Mouse (Mus musculus) hindbrain, embryonic 13.5 days (tissue): ENCODE results near the gene Gm13285. TPM values are rescaled to one million over a fixed set of nuclear protein-coding genes. Genes with fewer than 3 reads are reported as not detected.
"Not testable (repeated sequence)": the region's sequence is repeated elsewhere in the genome, so short reads cannot be mapped to it uniquely, and the experiment has no call there.

Experiments used
- ATAC-seq: fragments of 200-750 bp; cut with Nextera tagmentation; 2 replicates; pipeline ENCODE4 v1.8.0; 2017; ENCODE audit warnings: moderate TSS enrichment; ENCODE audit not compliant: low FRiP score
- H3K27ac ChIP-seq: fragments of 300-500 bp; sonication (generic); 2 replicates; pipeline ENCODE4 v1.5.1; 2015; ENCODE audit warnings: inconsistent platforms, mild to moderate bottlenecking, moderate library complexity
- H3K27me3 ChIP-seq: fragments of 300-500 bp; sonication (generic); 2 replicates; pipeline ENCODE4 v1.6.1; 2015; ENCODE audit warnings: mild to moderate bottlenecking, inconsistent platforms
- H3K36me3 ChIP-seq: fragments of 300-500 bp; sonication (generic); 2 replicates; pipeline ENCODE4 v1.6.1; 2015; ENCODE audit warnings: mild to moderate bottlenecking, inconsistent platforms
- H3K4me1 ChIP-seq: fragments of 300-500 bp; sonication (generic); replicated peaks from 2 replicates; pipeline ENCODE4 v1.6.1; 2015; ENCODE audit warnings: inconsistent platforms
- H3K4me2 ChIP-seq: fragments of 300-500 bp; sonication (generic); 2 replicates; pipeline ENCODE4 v1.6.1; 2015; ENCODE audit warnings: inconsistent platforms, mild to moderate bottlenecking, moderate library complexity
- H3K4me3 ChIP-seq: fragments of 300-500 bp; sonication (generic); 2 replicates; pipeline ENCODE4 v1.5.1; 2015; ENCODE audit warnings: mild to moderate bottlenecking, inconsistent platforms
- H3K9ac ChIP-seq: fragments of 300-500 bp; sonication (generic); 2 replicates; pipeline ENCODE4 v1.6.1; 2015; ENCODE audit warnings: mild to moderate bottlenecking, inconsistent platforms
- H3K9me3 ChIP-seq: fragments of 300-500 bp; sonication (generic); 2 replicates; pipeline ENCODE4 v1.6.1; 2016; ENCODE audit warnings: inconsistent platforms
- WGBS: fragments of 180-500 bp; shearing (Covaris S2); methylation state at CpG from one replicate; pipeline ENCODE4 v1.1.7; 2015; 5-methylcytosine and 5-hydroxymethylcytosine counted together
- polyA plus RNA-seq: library from polyadenylated mRNA; unstranded; fragments of >200 nt; fragmentation: Nextera tagmentation; extraction: Ambion mirVana; gene quantifications from 2 replicates; pipeline ENCODE4 v1.2.1, GENCODE M21; 2015

Gene Gm13285
- polyA plus RNA-seq = not detected in 2 replicates

DNA sequence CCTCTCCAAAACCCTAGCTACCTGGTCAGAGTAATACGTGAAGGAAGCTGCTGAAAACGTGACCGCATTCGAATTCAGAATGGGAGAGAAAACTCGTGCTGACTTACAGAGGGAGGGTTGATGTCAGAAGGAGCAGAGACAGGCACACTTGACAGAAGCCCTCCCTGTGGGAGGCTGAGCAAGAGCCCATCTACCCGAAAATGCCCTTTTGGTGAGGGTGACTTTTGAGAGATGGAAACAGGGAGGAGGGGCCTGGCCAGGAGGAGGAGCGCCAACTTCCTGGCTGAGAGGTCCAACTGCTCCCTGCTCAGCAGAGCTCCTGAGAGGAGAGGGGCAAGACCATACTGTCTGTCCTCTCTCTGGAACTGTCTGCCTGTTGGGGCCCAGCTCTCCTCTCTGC is at the start of gene Gm13285:
Gene Gm13285, plus strand, starts transcription at position 301 of the 400 bp plus-strand sequence.
- H3K27me3 ChIP-seq, H3K27ac ChIP-seq, H3K36me3 ChIP-seq, H3K4me2 ChIP-seq, H3K4me3 ChIP-seq, H3K4me1 ChIP-seq, H3K9me3 ChIP-seq, H3K9ac ChIP-seq, ATAC-seq: not testable (repeated sequence)
- 24% methylated on average over 5 of the region's 7 CpGs for WGBS

DNA sequence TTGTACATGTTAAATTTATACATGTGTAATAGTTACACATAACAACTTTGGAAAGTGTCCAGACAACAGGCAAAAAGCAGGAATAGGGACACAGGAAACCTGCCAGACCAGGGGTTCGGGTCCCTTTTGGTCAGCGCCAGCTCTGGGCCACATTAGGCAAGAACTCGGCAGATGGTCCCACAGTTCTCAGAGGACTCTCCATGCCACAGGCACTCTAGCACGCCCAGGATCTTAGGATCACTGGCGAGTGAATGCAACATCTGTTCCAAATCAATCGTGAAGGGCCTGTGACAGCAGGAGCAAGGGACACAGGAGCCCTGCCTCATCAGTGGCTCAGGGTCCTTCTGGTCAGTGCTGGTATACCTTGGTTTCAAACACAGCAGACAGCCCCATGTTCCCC is 49.5 kb upstream of the Gm13285 start:
- WGBS = 62% methylated on average over 6 of the region's 6 CpGs
- Histone ChIP-seq H3K36me3 (no peaks in the 10 kb centered on the region), H3K27me3 (no peaks in the 10 kb centered on the region), H3K9me3 (no peaks in the 10 kb centered on the region), H3K4me3 (no peak overlapping the region), H3K4me1 (no peaks in the 10 kb centered on the region), H3K9ac (no peak overlapping the region), H3K27ac (no peak overlapping the region), H3K4me2 (no peak overlapping the region)
- no peak for ATAC-seq

GRCm38 (mm10) chr4:88754818-88755340 is 44.6 kb upstream of the Gm13285 start, which contains the start of gene Gm13271:
Gene Gm13271, plus strand, starts transcription at chr4:88754868.
- H3K4me3 ChIP-seq, H3K9me3 ChIP-seq, H3K4me2 ChIP-seq, H3K27ac ChIP-seq, ATAC-seq, H3K36me3 ChIP-seq, H3K4me1 ChIP-seq, H3K27me3 ChIP-seq, H3K9ac ChIP-seq: not testable (repeated sequence)
- 79% methylated on average over 15 of the region's 15 CpGs for WGBS

- Histone ChIP-seq H3K4me2 (peak overlapping the region; percentile 81), H3K4me3 (peak overlapping the region; percentile 45), H3K27ac (peak overlapping the region; percentile 78), H3K9ac (peak overlapping the region; percentile 66)
- not testable (repeated sequence) for H3K9me3 ChIP-seq, H3K27me3 ChIP-seq, H3K36me3 ChIP-seq, H3K4me1 ChIP-seq, ATAC-seq
- 13% methylated on average over 29 of the region's 31 CpGs for WGBS
Observed at GRCm38 (mm10) chr4:88756581-88757513, 42.6 kb upstream of the Gm13285 start.

DNA sequence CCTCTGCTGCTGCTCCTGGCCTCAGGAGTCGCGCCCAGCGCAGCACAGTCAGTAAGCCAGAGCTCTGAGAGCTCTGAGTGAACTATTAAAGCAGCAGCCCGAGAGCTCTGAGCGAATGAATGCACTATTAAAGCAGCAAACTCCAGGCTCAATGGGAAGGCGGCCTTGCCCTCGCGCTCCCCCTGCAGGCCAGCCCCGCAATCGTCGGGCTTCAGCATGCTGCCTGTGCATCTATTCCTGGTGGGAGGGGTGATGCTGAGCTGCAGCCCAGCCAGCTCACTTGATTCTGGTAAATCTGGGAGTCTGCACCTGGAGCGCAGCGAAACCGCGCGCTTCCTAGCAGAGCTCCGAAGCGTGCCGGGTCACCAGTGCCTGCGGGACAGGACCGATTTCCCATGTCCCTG is 41.8 kb upstream of the Gm13285 start:
- WGBS = 3% methylated on average over 18 of the region's 21 CpGs
- H3K9me3 ChIP-seq, H3K4me1 ChIP-seq, H3K27me3 ChIP-seq, H3K36me3 ChIP-seq: not testable (repeated sequence)
- Histone ChIP-seq H3K27ac (peak overlapping the region; percentile 78), H3K4me3 (peak overlapping the region; percentile 45), H3K4me2 (peak overlapping the region; percentile 81), H3K9ac (peak overlapping the region; percentile 66)
- ATAC-seq = peak; percentile 100

- WGBS = 85% methylated on average over 9 of the region's 9 CpGs
- not testable (repeated sequence) for H3K9me3 ChIP-seq, H3K27ac ChIP-seq, H3K4me3 ChIP-seq, H3K4me1 ChIP-seq, H3K36me3 ChIP-seq, ATAC-seq, H3K27me3 ChIP-seq, H3K9ac ChIP-seq, H3K4me2 ChIP-seq
Observed at GRCm38 (mm10) chr4:88758751-88759150, 40.7 kb upstream of the Gm13285 start.

DNA sequence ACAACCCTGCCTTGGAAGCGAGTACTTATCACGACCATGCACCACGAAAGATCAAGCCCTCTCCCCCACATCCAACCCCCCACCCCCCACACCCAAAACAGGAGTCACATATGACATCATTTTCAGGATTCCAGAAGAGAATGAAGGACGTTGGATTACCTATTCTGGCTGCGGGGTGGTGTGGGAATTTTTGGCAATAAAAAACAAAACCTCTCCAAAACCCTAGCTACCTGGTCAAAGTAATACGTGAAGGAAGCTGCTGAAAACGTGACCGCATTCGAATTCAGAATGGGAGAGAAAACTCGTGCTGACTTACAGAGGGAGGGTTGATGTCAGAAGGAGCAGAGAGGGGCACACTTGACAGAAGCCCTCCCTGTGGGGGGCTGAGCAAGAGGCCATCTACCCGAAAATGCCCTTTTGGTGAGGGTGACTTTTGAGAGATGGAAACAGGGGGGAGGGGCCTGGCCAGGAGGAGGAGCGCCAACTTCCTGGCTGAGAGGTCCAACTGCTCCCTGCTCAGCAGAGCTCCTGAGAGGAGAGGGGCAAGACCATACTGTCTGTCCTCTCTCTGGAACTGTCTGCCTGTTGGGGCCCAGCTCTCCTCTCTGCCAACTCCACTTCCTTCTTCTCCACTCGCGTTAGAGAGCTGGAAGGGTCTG is 39.7 kb upstream of the Gm13285 start, which contains the start of gene Gm13283:
Gene Gm13283, plus strand, starts transcription at position 510 of the 659 bp plus-strand sequence.
- H3K9ac ChIP-seq, ATAC-seq, H3K4me1 ChIP-seq, H3K27ac ChIP-seq, H3K36me3 ChIP-seq, H3K27me3 ChIP-seq, H3K9me3 ChIP-seq: not testable (repeated sequence)
- 18% methylated on average over 10 of the region's 14 CpGs for WGBS
- H3K4me3 ChIP-seq = peak within 1 kb of the TSS; percentile 35
- H3K4me2 ChIP-seq = peak within 1 kb of the TSS; percentile 61

DNA sequence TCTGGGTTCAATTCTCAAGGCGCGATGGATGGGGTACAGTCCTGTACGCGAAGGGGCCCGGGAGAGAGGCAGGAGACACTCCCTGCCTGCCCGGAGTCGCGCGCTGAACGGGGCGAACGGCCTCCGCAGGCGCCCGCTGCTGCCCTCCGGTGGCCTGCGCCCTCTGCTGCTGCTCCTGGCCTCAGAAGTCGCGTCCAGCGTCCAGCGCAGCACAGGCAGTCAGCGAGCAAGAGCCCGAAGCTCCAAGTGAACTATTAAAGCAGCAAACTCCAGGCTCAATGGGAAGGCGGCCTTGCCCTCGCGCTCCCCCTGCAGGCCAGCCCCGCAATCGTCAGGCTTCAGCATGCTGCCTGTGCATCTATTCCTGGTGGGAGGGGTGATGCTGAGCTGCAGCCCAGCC is 39.0 kb upstream of the Gm13285 start:
- not testable (repeated sequence) for H3K27me3 ChIP-seq, H3K36me3 ChIP-seq, H3K27ac ChIP-seq, H3K4me1 ChIP-seq, H3K9ac ChIP-seq, H3K9me3 ChIP-seq, ATAC-seq
- H3K4me3 ChIP-seq = peak overlapping the region; percentile 35
- under 1% methylated on average over 28 of the region's 28 CpGs for WGBS
- H3K4me2 ChIP-seq = peak overlapping the region; percentile 61

DNA sequence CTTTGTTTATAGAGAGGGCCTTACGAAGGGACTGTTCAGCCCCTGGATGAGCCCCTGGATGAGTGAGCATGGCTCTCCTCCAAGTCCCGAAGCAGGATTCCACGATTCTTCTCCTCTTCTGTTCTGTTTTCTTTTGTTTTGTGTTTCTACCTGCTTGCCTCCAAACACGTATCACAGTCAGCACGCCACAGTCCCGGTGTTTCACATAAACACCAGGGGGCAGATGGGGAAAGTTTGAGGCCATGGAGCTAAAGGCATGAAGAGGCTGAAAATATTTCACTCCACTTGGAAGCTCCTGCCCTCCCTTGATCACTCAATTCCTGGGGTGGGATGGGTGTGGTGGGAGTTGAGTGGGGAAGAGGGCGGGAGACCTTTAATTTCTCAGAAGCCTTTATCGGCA is 37.7 kb upstream of the Gm13285 start:
- H3K9ac ChIP-seq, H3K9me3 ChIP-seq, H3K4me2 ChIP-seq, H3K27ac ChIP-seq, H3K27me3 ChIP-seq, H3K4me3 ChIP-seq, ATAC-seq, H3K36me3 ChIP-seq, H3K4me1 ChIP-seq: not testable (repeated sequence)
- WGBS = 70% methylated on average over 6 of the region's 8 CpGs

DNA sequence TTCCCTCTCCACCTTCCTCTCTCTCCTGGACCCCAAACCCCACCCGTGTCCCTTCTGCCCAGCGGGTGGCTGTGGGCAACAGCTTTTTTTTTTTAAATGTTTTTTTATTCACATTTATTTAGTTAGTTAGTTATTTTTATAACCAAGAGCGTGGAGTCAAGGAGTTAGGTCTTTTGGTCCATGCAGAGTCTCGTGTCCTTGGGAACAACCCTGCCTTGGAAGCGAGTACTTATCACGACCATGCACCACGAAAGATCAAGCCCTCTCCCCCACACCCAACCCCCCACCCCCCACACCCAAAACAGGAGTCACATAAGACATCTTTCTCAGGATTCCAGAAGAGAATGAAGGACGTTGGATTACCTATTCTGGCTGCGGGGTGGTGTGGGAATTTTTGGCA is 37.1 kb upstream of the Gm13285 start:
- 60% methylated on average over 9 of the region's 9 CpGs for WGBS
- H3K4me2 ChIP-seq, H3K27ac ChIP-seq, H3K9me3 ChIP-seq, H3K27me3 ChIP-seq, H3K36me3 ChIP-seq, ATAC-seq, H3K4me1 ChIP-seq, H3K4me3 ChIP-seq, H3K9ac ChIP-seq: not testable (repeated sequence)

- peak overlapping the region; percentile 59 for H3K4me2 ChIP-seq
- not testable (repeated sequence) for H3K27me3 ChIP-seq, H3K9ac ChIP-seq, H3K4me1 ChIP-seq, H3K27ac ChIP-seq, H3K9me3 ChIP-seq, H3K36me3 ChIP-seq, ATAC-seq
- 2% methylated on average over 38 of the region's 42 CpGs for WGBS
- peak overlapping the region; percentile 36 for H3K4me3 ChIP-seq
Observed at GRCm38 (mm10) chr4:88763384-88764018, 36.0 kb upstream of the Gm13285 start.

DNA sequence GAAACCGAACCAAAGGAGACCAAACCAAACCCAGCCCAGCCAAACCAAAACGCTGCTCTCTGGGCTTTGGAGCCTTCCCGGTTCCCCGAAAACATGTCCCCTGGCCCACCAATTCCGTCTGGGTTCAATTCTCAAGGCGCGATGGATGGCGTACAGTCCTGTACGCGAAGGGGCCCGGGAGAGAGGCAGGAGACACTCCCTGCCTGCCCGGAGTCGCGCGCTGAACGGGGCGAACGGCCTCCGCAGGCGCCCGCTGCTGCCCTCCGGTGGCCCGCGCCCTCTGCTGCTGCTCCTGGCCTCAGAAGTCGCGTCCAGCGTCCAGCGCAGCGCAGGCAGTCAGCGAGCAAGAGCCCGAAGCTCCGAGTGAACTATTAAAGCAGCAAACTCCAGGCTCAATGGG is 25.9 kb upstream of the Gm13285 start, which contains the start of gene Gm13290:
Gene Gm13290, plus strand, starts transcription at position 301 of the 400 bp plus-strand sequence.
- no CpG with 5 or more reads among the region's 32 CpGs for WGBS

More for the DNA sequence above, 25.9 kb upstream of the Gm13285 start, which contains the start of gene Gm13290:
- H3K36me3 ChIP-seq, H3K9ac ChIP-seq, H3K27ac ChIP-seq, H3K27me3 ChIP-seq, H3K4me1 ChIP-seq, ATAC-seq, H3K4me3 ChIP-seq, H3K4me2 ChIP-seq, H3K9me3 ChIP-seq: not testable (repeated sequence)
